Mouse (Mus musculus): ENCODE results near the gene Gjb5. TPM values are rescaled to one million over a fixed set of nuclear protein-coding genes. Genes with fewer than 3 reads are reported as not detected.

Gjb5 gene
- polyA plus RNA-seq, 1 experiment from 2014 or later: 1.3 TPM

GRCm38 (mm10) chr4:127354506-127355485, 3.2 kb downstream of the Gjb5 start:
- Histone ChIP-seq H3K9me3 (ENCODE audit: control insufficient read depth) (no peaks in the 10 kb centered on the region), H3K27me3 (replicated peaks; ENCODE audit: control insufficient read depth, insufficient read depth, low read length) (no peaks in the 10 kb centered on the region), H3K4me1 (replicated peaks; ENCODE audit: control insufficient read depth, insufficient read depth, low read length) (no peaks in the 10 kb centered on the region), H3K36me3 (ENCODE audit: control insufficient read depth, insufficient read depth) (no peaks in the 10 kb centered on the region), H3K9ac (ENCODE audit: low read depth, low read length) (no peak overlapping the region), H3K4me2 (replicated peaks; ENCODE audit: low read depth) (no peak overlapping the region), H3K27ac (ENCODE audit: low read depth, low read length) (no peak overlapping the region), H3K4me3 (ENCODE audit: low read depth, low read length) (no peak overlapping the region)
- no peak for ATAC-seq
- 41% methylated on average over 15 of the region's 15 CpGs for WGBS
- no peak for TF ChIP-seq CTCF (IDR thresholded peaks at IDR 0.05; ENCODE audit: low read depth)

GRCm38 (mm10) chr4:127353951-127354438, 4.0 kb downstream of the Gjb5 start, which contains the start of gene Gjb4:
Gene Gjb4, minus strand, starts transcription at chr4:127354081.
- H3K9me3 ChIP-seq (ENCODE audit: control insufficient read depth): no peaks in the 10 kb centered on the region
- H3K27me3 ChIP-seq (replicated peaks; ENCODE audit: control insufficient read depth, insufficient read depth, low read length): no peaks in the 10 kb centered on the region
- H3K9ac ChIP-seq (ENCODE audit: low read depth, low read length): no peak within 1 kb of the TSS
- TF ChIP-seq CTCF (IDR thresholded peaks at IDR 0.05; ENCODE audit: low read depth): no peak
- no peaks in the 10 kb centered on the region for H3K4me1 ChIP-seq (replicated peaks; ENCODE audit: control insufficient read depth, insufficient read depth, low read length)
- no peak within 1 kb of the TSS for H3K4me3 ChIP-seq (ENCODE audit: low read depth, low read length)
- no peak for ATAC-seq
- no peaks in the 10 kb centered on the region for H3K36me3 ChIP-seq (ENCODE audit: control insufficient read depth, insufficient read depth)
- no peak within 1 kb of the TSS for H3K4me2 ChIP-seq (replicated peaks; ENCODE audit: low read depth)
- whole genome bisulfite sequencing: 48% methylated on average over 8 of the region's 8 CpGs
- H3K27ac ChIP-seq (ENCODE audit: low read depth, low read length): no peak within 1 kb of the TSS

GRCm38 (mm10) chr4:127352594-127352993, 5.4 kb downstream of the Gjb5 start:
- H3K27ac ChIP-seq (ENCODE audit: low read depth, low read length): no peak overlapping the region
- no peak overlapping the region for H3K4me3 ChIP-seq (ENCODE audit: low read depth, low read length)
- TF ChIP-seq CTCF (IDR thresholded peaks at IDR 0.05; ENCODE audit: low read depth): no peak
- no peak overlapping the region for H3K4me2 ChIP-seq (replicated peaks; ENCODE audit: low read depth)
- H3K9me3 ChIP-seq (ENCODE audit: control insufficient read depth): no peaks in the 10 kb centered on the region
- ATAC-seq: no peak
- H3K27me3 ChIP-seq (replicated peaks; ENCODE audit: control insufficient read depth, insufficient read depth, low read length): no peaks in the 10 kb centered on the region
- H3K36me3 ChIP-seq (ENCODE audit: control insufficient read depth, insufficient read depth): no peaks in the 10 kb centered on the region
- no peaks in the 10 kb centered on the region for H3K4me1 ChIP-seq (replicated peaks; ENCODE audit: control insufficient read depth, insufficient read depth, low read length)
- no peak overlapping the region for H3K9ac ChIP-seq (ENCODE audit: low read depth, low read length)
- 58% methylated on average over 1 of the region's 1 CpGs for WGBS

- no peaks in the 10 kb centered on the region for H3K9me3 ChIP-seq (ENCODE audit: control insufficient read depth)
- no peak for TF ChIP-seq CTCF (IDR thresholded peaks at IDR 0.05; ENCODE audit: low read depth)
- no peaks in the 10 kb centered on the region for H3K4me1 ChIP-seq (replicated peaks; ENCODE audit: control insufficient read depth, insufficient read depth, low read length)
- no peak overlapping the region for H3K27ac ChIP-seq (ENCODE audit: low read depth, low read length)
- no peak for ATAC-seq
- no peak overlapping the region for H3K4me2 ChIP-seq (replicated peaks; ENCODE audit: low read depth)
- no peaks in the 10 kb centered on the region for H3K36me3 ChIP-seq (ENCODE audit: control insufficient read depth, insufficient read depth)
- H3K27me3 ChIP-seq (replicated peaks; ENCODE audit: control insufficient read depth, insufficient read depth, low read length): no peaks in the 10 kb centered on the region
- no peak overlapping the region for H3K9ac ChIP-seq (ENCODE audit: low read depth, low read length)
- whole genome bisulfite sequencing: 30% methylated on average over 4 of the region's 4 CpGs
- H3K4me3 ChIP-seq (ENCODE audit: low read depth, low read length): no peak overlapping the region
Observed at GRCm38 (mm10) chr4:127349560-127350300, 8.3 kb downstream of the Gjb5 start.

GRCm38 (mm10) chr4:127345000-127345399, 13.0 kb downstream of the Gjb5 start:
- Histone ChIP-seq H3K4me1 (replicated peaks; ENCODE audit: control insufficient read depth, insufficient read depth, low read length) (no peaks in the 10 kb centered on the region), H3K27ac (ENCODE audit: low read depth, low read length) (no peak overlapping the region), H3K9ac (ENCODE audit: low read depth, low read length) (no peak overlapping the region), H3K36me3 (ENCODE audit: control insufficient read depth, insufficient read depth) (no peaks in the 10 kb centered on the region), H3K4me2 (replicated peaks; ENCODE audit: low read depth) (no peak overlapping the region), H3K9me3 (ENCODE audit: control insufficient read depth) (no peaks in the 10 kb centered on the region), H3K4me3 (ENCODE audit: low read depth, low read length) (no peak overlapping the region), H3K27me3 (replicated peaks; ENCODE audit: control insufficient read depth, insufficient read depth, low read length) (no peaks in the 10 kb centered on the region)
- no peak for ATAC-seq
- WGBS: 64% methylated on average over 5 of the region's 5 CpGs
- no peak for TF ChIP-seq CTCF (IDR thresholded peaks at IDR 0.05; ENCODE audit: low read depth)

GRCm38 (mm10) chr4:127341372-127341771, 16.6 kb downstream of the Gjb5 start:
- no peaks in the 10 kb centered on the region for H3K36me3 ChIP-seq (ENCODE audit: control insufficient read depth, insufficient read depth)
- H3K4me2 ChIP-seq (replicated peaks; ENCODE audit: low read depth): no peak overlapping the region
- 45% methylated on average over 6 of the region's 6 CpGs for WGBS
- no peak for TF ChIP-seq CTCF (IDR thresholded peaks at IDR 0.05; ENCODE audit: low read depth)
- H3K9ac ChIP-seq (ENCODE audit: low read depth, low read length): no peak overlapping the region
- H3K27ac ChIP-seq (ENCODE audit: low read depth, low read length): no peak overlapping the region
- no peak overlapping the region for H3K4me3 ChIP-seq (ENCODE audit: low read depth, low read length)
- no peaks in the 10 kb centered on the region for H3K4me1 ChIP-seq (replicated peaks; ENCODE audit: control insufficient read depth, insufficient read depth, low read length)
- no peaks in the 10 kb centered on the region for H3K9me3 ChIP-seq (ENCODE audit: control insufficient read depth)
- ATAC-seq: no peak
- H3K27me3 ChIP-seq (replicated peaks; ENCODE audit: control insufficient read depth, insufficient read depth, low read length): no peaks in the 10 kb centered on the region
